Mouse (Mus musculus): ENCODE measurements around the gene Brsk1.

Gene Brsk1

GRCm38 (mm10) chr7:4690387-4690786, at the start of gene Brsk1:
TSS of gene Brsk1 (plus strand) at chr7:4690604.
- in situ Hi-C loops (cut with MboI; ENCODE audit: low pct_unique_long_range_greater_than_20kb in 1 of 2, low sequenced_read_pairs in 2 of 2, unreplicated experiment in 1 of 2) = no loop called here

- in situ Hi-C loops (cut with MboI; ENCODE audit: low pct_unique_long_range_greater_than_20kb in 1 of 2, low sequenced_read_pairs in 2 of 2, unreplicated experiment in 1 of 2) = no loop called here
Measured at GRCm38 (mm10) chr7:4641155-4641554, 49.2 kb upstream of the Brsk1 start.

- in situ Hi-C loops (cut with MboI; ENCODE audit: low pct_unique_long_range_greater_than_20kb in 1 of 2, low sequenced_read_pairs in 2 of 2, unreplicated experiment in 1 of 2) = no loop called here
Measured at GRCm38 (mm10) chr7:4641956-4642355, 48.4 kb upstream of the Brsk1 start.

GRCm38 (mm10) chr7:4643225-4643624, 47.2 kb upstream of the Brsk1 start:
- in situ Hi-C loops (cut with MboI; ENCODE audit: low pct_unique_long_range_greater_than_20kb in 1 of 2, low sequenced_read_pairs in 2 of 2, unreplicated experiment in 1 of 2) = no loop called here

GRCm38 (mm10) chr7:4646806-4647205, 43.6 kb upstream of the Brsk1 start:
- in situ Hi-C loops (cut with MboI; ENCODE audit: low pct_unique_long_range_greater_than_20kb in 1 of 2, low sequenced_read_pairs in 2 of 2, unreplicated experiment in 1 of 2) = no loop called here

- in situ Hi-C loops (cut with MboI; ENCODE audit: low pct_unique_long_range_greater_than_20kb in 1 of 2, low sequenced_read_pairs in 2 of 2, unreplicated experiment in 1 of 2) = no loop called here
Measured at GRCm38 (mm10) chr7:4647291-4647690, 43.1 kb upstream of the Brsk1 start.

GRCm38 (mm10) chr7:4647992-4648391, 42.4 kb upstream of the Brsk1 start:
- in situ Hi-C loops (cut with MboI; ENCODE audit: low pct_unique_long_range_greater_than_20kb in 1 of 2, low sequenced_read_pairs in 2 of 2, unreplicated experiment in 1 of 2) = no loop called here

GRCm38 (mm10) chr7:4651581-4651980, 38.8 kb upstream of the Brsk1 start:
- in situ Hi-C loops (cut with MboI; ENCODE audit: low pct_unique_long_range_greater_than_20kb in 1 of 2, low sequenced_read_pairs in 2 of 2, unreplicated experiment in 1 of 2) = no loop called here

GRCm38 (mm10) chr7:4652726-4653125, 37.7 kb upstream of the Brsk1 start:
- in situ Hi-C loops (cut with MboI; ENCODE audit: low pct_unique_long_range_greater_than_20kb in 1 of 2, low sequenced_read_pairs in 2 of 2, unreplicated experiment in 1 of 2) = no loop called here

- in situ Hi-C loops (cut with MboI; ENCODE audit: low pct_unique_long_range_greater_than_20kb in 1 of 2, low sequenced_read_pairs in 2 of 2, unreplicated experiment in 1 of 2) = no loop called here
Measured at GRCm38 (mm10) chr7:4653351-4653750, 37.1 kb upstream of the Brsk1 start.

- in situ Hi-C loops (cut with MboI; ENCODE audit: low pct_unique_long_range_greater_than_20kb in 1 of 2, low sequenced_read_pairs in 2 of 2, unreplicated experiment in 1 of 2) = no loop called here
Measured at GRCm38 (mm10) chr7:4653780-4654179, 36.6 kb upstream of the Brsk1 start.

GRCm38 (mm10) chr7:4654221-4654620, 36.2 kb upstream of the Brsk1 start:
- in situ Hi-C loops (cut with MboI; ENCODE audit: low pct_unique_long_range_greater_than_20kb in 1 of 2, low sequenced_read_pairs in 2 of 2, unreplicated experiment in 1 of 2) = no loop called here

- in situ Hi-C loops (cut with MboI; ENCODE audit: low pct_unique_long_range_greater_than_20kb in 1 of 2, low sequenced_read_pairs in 2 of 2, unreplicated experiment in 1 of 2) = no loop called here
Measured at GRCm38 (mm10) chr7:4655393-4655792, 35.0 kb upstream of the Brsk1 start.

- in situ Hi-C loops (cut with MboI; ENCODE audit: low pct_unique_long_range_greater_than_20kb in 1 of 2, low sequenced_read_pairs in 2 of 2, unreplicated experiment in 1 of 2) = no loop called here
Measured at GRCm38 (mm10) chr7:4655916-4656315, 34.5 kb upstream of the Brsk1 start.

GRCm38 (mm10) chr7:4656818-4657217, 33.6 kb upstream of the Brsk1 start:
- in situ Hi-C loops (cut with MboI; ENCODE audit: low pct_unique_long_range_greater_than_20kb in 1 of 2, low sequenced_read_pairs in 2 of 2, unreplicated experiment in 1 of 2) = no loop called here

GRCm38 (mm10) chr7:4657521-4658127, 32.8 kb upstream of the Brsk1 start:
- in situ Hi-C loops (cut with MboI; ENCODE audit: low pct_unique_long_range_greater_than_20kb in 1 of 2, low sequenced_read_pairs in 2 of 2, unreplicated experiment in 1 of 2) = no loop called here

- in situ Hi-C loops (cut with MboI; ENCODE audit: low pct_unique_long_range_greater_than_20kb in 1 of 2, low sequenced_read_pairs in 2 of 2, unreplicated experiment in 1 of 2) = no loop called here
Measured at GRCm38 (mm10) chr7:4658128-4658907, 32.1 kb upstream of the Brsk1 start.

GRCm38 (mm10) chr7:4658912-4659551, 31.4 kb upstream of the Brsk1 start, which contains the start of gene Ppp6r1:
TSS of gene Ppp6r1 (minus strand) at chr7:4659019.
- in situ Hi-C loops (cut with MboI; ENCODE audit: low pct_unique_long_range_greater_than_20kb in 1 of 2, low sequenced_read_pairs in 2 of 2, unreplicated experiment in 1 of 2) = no loop called here

- in situ Hi-C loops (cut with MboI; ENCODE audit: low pct_unique_long_range_greater_than_20kb in 1 of 2, low sequenced_read_pairs in 2 of 2, unreplicated experiment in 1 of 2) = no loop called here
Measured at GRCm38 (mm10) chr7:4659911-4660443, 30.4 kb upstream of the Brsk1 start.
